Mouse (Mus musculus) C2C12 (cell line): ENCODE measurements around the gene Zfp202. TPM values are rescaled to one million over a fixed set of nuclear protein-coding genes. Genes with fewer than 3 reads are reported as not detected.

ENCODE experiments used
- H3K27me3 ChIP-seq: one replicate; pipeline ENCODE4 v1.6.1; 2011; ENCODE audit not compliant: control insufficient read depth, insufficient read depth, insufficient read length
- H3K36me3 ChIP-seq: one replicate; pipeline ENCODE4 v1.6.1; 2011; ENCODE audit not compliant: control insufficient read depth, insufficient read depth
- H3K4me3 ChIP-seq: one replicate; pipeline ENCODE4 v1.5.1; 2011; ENCODE audit warnings: mild to moderate bottlenecking, control low read depth; ENCODE audit not compliant: poor library complexity, insufficient read depth, severe bottlenecking
- H3K79me2 ChIP-seq: one replicate; pipeline ENCODE4 v1.6.1; 2011; ENCODE audit not compliant: control insufficient read depth, insufficient read depth
- H3K79me3 ChIP-seq: one replicate; pipeline ENCODE4 v1.6.1; 2011; ENCODE audit warnings: low read depth, control low read depth
- H3ac ChIP-seq: one replicate; pipeline ENCODE3; 2011; ENCODE audit warnings: low read depth; ENCODE audit not compliant: control insufficient read depth, insufficient read length
- CEBPB ChIP-seq: IDR thresholded peaks from one replicate; pipeline ENCODE4 v1.6.1; 2011; ENCODE audit warnings: low read depth, mild to moderate bottlenecking, control low read depth, moderate library complexity
- CTCF ChIP-seq: IDR thresholded peaks from one replicate; pipeline ENCODE4 v1.5.1; 2011; ENCODE audit not compliant: control insufficient read depth, insufficient read depth, insufficient read length
- FOSL1 ChIP-seq: IDR thresholded peaks from one replicate; pipeline ENCODE4 v1.8.0; 2011; ENCODE audit warnings: mild to moderate bottlenecking, low read length; ENCODE audit not compliant: poor library complexity, insufficient read depth, severe bottlenecking
- MAX ChIP-seq: IDR thresholded peaks from one replicate; pipeline ENCODE4 v1.6.1; 2011; ENCODE audit warnings: mild to moderate bottlenecking, control low read depth
- MYOD1 ChIP-seq: IDR thresholded peaks from one replicate; pipeline ENCODE4 v1.6.1; 2011; ENCODE audit warnings: low read depth; ENCODE audit not compliant: control insufficient read depth, insufficient read length
- MYOG ChIP-seq: IDR thresholded peaks from one replicate; pipeline ENCODE4 v1.6.1; 2011; ENCODE audit not compliant: control insufficient read depth, insufficient read length; ENCODE audit errors: extremely low read depth
- USF1 ChIP-seq: IDR thresholded peaks from one replicate; pipeline ENCODE4 v1.6.1; 2011; ENCODE audit warnings: low read depth, mild to moderate bottlenecking, control low read depth, moderate library complexity
- polyA plus RNA-seq: library from polyadenylated mRNA; unstranded; fragments of >200 nt; fragmentation: generic; extraction: Trizol; gene quantifications from one replicate; pipeline ENCODE4 v1.2.1, GENCODE M21; 2012; ENCODE audit warnings: missing spikeins

Zfp202 gene
- polyA plus RNA-seq, 1 experiment, result 2.2 TPM

GRCm38 (mm10) chr9:40252459-40252858 lies 60.3 kb downstream of the Zfp202 start:
- Histone ChIP-seq H3K36me3 (no peaks in the 10 kb centered on the region), H3K79me3 (no peaks in the 10 kb centered on the region), H3K79me2 (no peaks in the 10 kb centered on the region), H3ac (no peak overlapping the region), H3K4me3 (no peak overlapping the region), H3K27me3 (no peaks in the 10 kb centered on the region)
- TF ChIP-seq CEBPB, result no peak
- no peak for TF ChIP-seq MYOG
- TF ChIP-seq USF1, result no peak
- TF ChIP-seq MYOD1, result no peak
- no peak for TF ChIP-seq CTCF
- TF ChIP-seq FOSL1, result no peak
- no peak for TF ChIP-seq MAX

Other genes with a start within 250 kb of the Zfp202 start
- not detected for gene Olfr975, start 240.3 kb upstream of the Zfp202 start, polyA plus RNA-seq
- gene Olfr976, start 231.2 kb upstream of the Zfp202 start, polyA plus RNA-seq, result not detected
- not detected for gene Olfr978, start 200.2 kb upstream of the Zfp202 start, polyA plus RNA-seq
- gene Olfr979, start 188.9 kb upstream of the Zfp202 start, polyA plus RNA-seq, result not detected
- not detected for gene Olfr980, start 182.7 kb upstream of the Zfp202 start, polyA plus RNA-seq
- not detected for gene Olfr981, start 170.9 kb upstream of the Zfp202 start, polyA plus RNA-seq
- gene Olfr982, start 118.5 kb upstream of the Zfp202 start, polyA plus RNA-seq, result not detected
- not detected for gene Olfr983, start 98.7 kb upstream of the Zfp202 start, polyA plus RNA-seq
- gene Olfr984, start 78.1 kb upstream of the Zfp202 start, polyA plus RNA-seq, result not detected
- not detected for gene Olfr985, start 62.1 kb upstream of the Zfp202 start, polyA plus RNA-seq
- not detected for gene Tmem225, start 44.2 kb upstream of the Zfp202 start, polyA plus RNA-seq
- not detected for gene Olfr986, start 11.4 kb upstream of the Zfp202 start, polyA plus RNA-seq
- gene Scn3b, start 76.9 kb downstream of the Zfp202 start, polyA plus RNA-seq, result not detected